Mouse (Mus musculus) monocyte, adult 59 days (primary cell): Measurements from ENCODE around the gene Trpc2. TPM values are rescaled to one million over a fixed set of nuclear protein-coding genes. Genes with fewer than 3 reads are reported as not detected.

ENCODE experiments used
- total RNA-seq, 2 experiments: library from RNA; stranded (reverse); gene quantifications; one replicate each; pipeline ENCODE4 v1.2.4; 2023

Gene Trpc2
- under 1 TPM in 1 of 2 experiments, not detected in 1; 0.94 TPM for total RNA-seq

GRCm38 (mm10) chr7:102082816-102083215 lies at the start of gene Trpc2:
Trpc2 (plus strand) TSS chr7:102083116.

GRCm38 (mm10) chr7:102065046-102065891 lies 17.6 kb upstream of the Trpc2 start, which contains the start of the genes Rnf121, Xndc1 and Xntrpc:
Rnf121 (minus strand) TSS chr7:102065469.
Xndc1 (plus strand) TSS chr7:102065511.
Xntrpc (plus strand) TSS chr7:102065713.

GRCm38 (mm10) chr7:102101487-102101886 lies 18.6 kb downstream of the Trpc2 start, which contains the start of gene Art1:
Art1 (plus strand) TSS chr7:102101743.

GRCm38 (mm10) chr7:102109171-102109570 lies 26.3 kb downstream of the Trpc2 start, which contains the start of gene Art5:
Art5 (minus strand) TSS chr7:102109489.

GRCm38 (mm10) chr7:102116579-102117331 lies 33.8 kb downstream of the Trpc2 start, which contains the start of gene Chrna10:
Chrna10 (minus strand) TSS chr7:102116828.

Other genes starting within 250 kb of the Trpc2 start
- gene Inppl1, start 244.9 kb upstream of the Trpc2 start, total RNA-seq = 10 to 100 TPM; 58.4 to 64.3 TPM
- 1 to 10 TPM; 3.9 to 4.3 TPM for gene Folr2, start 225.9 kb upstream of the Trpc2 start, total RNA-seq
- 10 to 100 TPM; 29.9 to 30.6 TPM for gene Anapc15, start 219.4 kb upstream of the Trpc2 start, total RNA-seq
- gene Folr1, start 212.3 kb upstream of the Trpc2 start, total RNA-seq = not detected
- gene Lamtor1, start 177.2 kb upstream of the Trpc2 start, total RNA-seq = 100 to 1,000 TPM; 105 to 108 TPM
- gene Tomt, start 176.8 kb upstream of the Trpc2 start, total RNA-seq = not detected
- under 1 TPM in 1 of 2 experiments, not detected in 1; 0.88 TPM for gene Lrrc51, start 149.2 kb upstream of the Trpc2 start, total RNA-seq
- gene Numa1, start 149.0 kb upstream of the Trpc2 start, total RNA-seq = 100 to 1,000 TPM; 137 to 142 TPM
- gene Il18bp, start 64.4 kb upstream of the Trpc2 start, total RNA-seq = 10 to 100 TPM; 28.8 to 30.0 TPM
- gene Rnf121, start 17.6 kb upstream of the Trpc2 start, total RNA-seq = 10 to 100 TPM; 18.2 to 27.3 TPM
- 1 to 10 TPM; 8.4 to 9.7 TPM for gene Xndc1, start 17.6 kb upstream of the Trpc2 start, total RNA-seq
- gene Xntrpc, start 17.4 kb upstream of the Trpc2 start, total RNA-seq = 1 to 10 TPM in 1 of 2 experiments, under 1 TPM in 1; 0.52 to 1.5 TPM
- gene Art1, start 18.6 kb downstream of the Trpc2 start, total RNA-seq = not detected
- not detected for gene Art5, start 26.4 kb downstream of the Trpc2 start, total RNA-seq
- not detected for gene Chrna10, start 33.7 kb downstream of the Trpc2 start, total RNA-seq
- 10 to 100 TPM; 95.1 to 96.2 TPM for gene Nup98, start 127.1 kb downstream of the Trpc2 start, total RNA-seq
- 10 to 100 TPM; 48.1 to 65.1 TPM for gene Pgap2, start 127.1 kb downstream of the Trpc2 start, total RNA-seq
- 100 to 1,000 TPM; 434 to 437 TPM for gene Rhog, start 172.9 kb downstream of the Trpc2 start, total RNA-seq
- 10 to 100 TPM; 51.8 to 52.0 TPM for gene Stim1, start 184.7 kb downstream of the Trpc2 start, total RNA-seq